Mouse (Mus musculus): ENCODE data around the gene Sh3bgr. TPM values are rescaled to one million over a fixed set of nuclear protein-coding genes. Genes with fewer than 3 reads are reported as not detected.

Sh3bgr gene
- total RNA-seq, 2 experiments from 2014 or later, result 843 to 991 TPM

GRCm38 (mm10) chr16:96272929-96273619 is 72.8 kb downstream of the Sh3bgr start:
- no peak for TF ChIP-seq CTCF (IDR thresholded peaks at IDR 0.05)
- Histone ChIP-seq H3K4me3 (no peak overlapping the region), H3K27ac (no peak overlapping the region)
- intact Hi-C loops (cut with DNase I), result no loop called here
- no peak for DNase-seq

- Histone ChIP-seq H3K27ac (no peak overlapping the region), H3K4me3 (no peak overlapping the region)
- TF ChIP-seq CTCF (IDR thresholded peaks at IDR 0.05), result no peak
- intact Hi-C loops (cut with DNase I), result no loop called here
- no peak for DNase-seq
These were observed 76.3 kb downstream of the Sh3bgr start for GRCm38 (mm10) chr16:96276596-96276995.

Other genes starting within 250 kb of the Sh3bgr start
- gene Psmg1, start 209.5 kb upstream of the Sh3bgr start, total RNA-seq (2021), result 10 to 100 TPM in 1 of 2 experiments, 1 to 10 TPM in 1; 9.6 to 14.9 TPM
- 10 to 100 TPM; 56.4 to 62.8 TPM for gene Brwd1, start 117.9 kb upstream of the Sh3bgr start, total RNA-seq (2021)
- 10 to 100 TPM; 19.9 to 38.1 TPM for gene Hmgn1, start 72.7 kb upstream of the Sh3bgr start, total RNA-seq (2021)
- gene Wrb, start 55.0 kb upstream of the Sh3bgr start, total RNA-seq (2021), result 10 to 100 TPM in 1 of 2 experiments, 1 to 10 TPM in 1; 9.7 to 12.3 TPM
- under 1 TPM; 0.50 to 0.51 TPM for gene Lca5l, start 8.2 kb upstream of the Sh3bgr start, total RNA-seq (2021)
- gene B3galt5, start 35.4 kb downstream of the Sh3bgr start, total RNA-seq (2021), result not detected
- not detected for gene Itgb2l, start 243.2 kb downstream of the Sh3bgr start, total RNA-seq (2021)

Measured in gastrocnemius, adult 2 months (tissue).